Mouse (Mus musculus) spleen, postnatal 36 days (tissue): ENCODE data around the gene Pigk.
"Not testable (repeated sequence)": the region's sequence is repeated elsewhere in the genome, so short reads cannot be mapped to it uniquely, and the experiment has no call there.

Experiments used
- DNase-seq, 2 experiments: peaks; one replicate each; pipeline ENCODE4 v3.0.0; 2022; ENCODE audit warnings: low spot score in 2 of 2, mixed read lengths in 1 of 2

The Pigk gene

DNA sequence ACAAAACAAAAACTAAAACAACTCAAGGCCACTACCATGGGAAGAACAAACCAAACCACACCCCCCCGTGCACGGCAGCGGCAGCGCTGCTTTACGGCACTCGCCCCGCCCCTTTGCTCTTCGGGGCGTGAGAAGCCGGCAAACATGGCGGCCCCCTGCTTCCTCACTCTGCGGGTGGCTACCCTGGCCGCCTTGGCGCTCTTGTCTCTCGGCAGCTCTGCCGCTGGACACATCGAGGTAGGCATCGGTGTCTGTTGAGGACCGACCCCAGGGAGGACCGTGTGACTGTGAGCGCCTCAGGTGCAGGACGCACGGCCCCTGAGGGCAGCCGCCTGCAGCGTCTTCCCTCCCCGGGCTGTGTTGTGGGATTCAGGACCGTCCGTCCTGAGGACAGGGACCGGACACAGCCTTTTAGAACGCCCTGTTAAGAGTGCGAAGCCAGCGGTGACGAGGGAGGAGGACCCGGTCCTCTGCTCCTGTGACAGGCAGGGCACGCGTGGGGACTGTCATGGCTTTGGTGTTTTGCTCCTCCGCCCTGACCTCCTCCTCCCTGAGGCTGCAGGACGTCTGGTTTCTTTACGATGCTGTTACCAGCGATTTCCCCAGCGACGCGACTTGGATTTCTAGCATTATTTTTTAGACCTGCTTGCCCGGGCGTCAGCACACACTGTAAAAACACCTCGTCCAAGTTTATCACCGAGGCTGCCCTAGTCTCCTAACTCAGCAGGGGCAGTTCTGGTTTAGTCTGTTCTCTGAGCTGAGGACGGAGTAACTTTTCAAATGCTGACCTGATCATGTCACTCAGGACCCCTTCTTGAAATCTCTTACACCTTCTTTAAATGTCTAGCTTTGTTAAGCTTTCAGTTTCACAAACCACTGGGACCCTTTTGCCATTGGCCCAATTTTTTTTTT, at the start of gene Pigk:
Pigk (plus strand) TSS at position 110 of the 912 bp plus-strand sequence.
- peak; percentile 91 to 92 for DNase-seq

DNA sequence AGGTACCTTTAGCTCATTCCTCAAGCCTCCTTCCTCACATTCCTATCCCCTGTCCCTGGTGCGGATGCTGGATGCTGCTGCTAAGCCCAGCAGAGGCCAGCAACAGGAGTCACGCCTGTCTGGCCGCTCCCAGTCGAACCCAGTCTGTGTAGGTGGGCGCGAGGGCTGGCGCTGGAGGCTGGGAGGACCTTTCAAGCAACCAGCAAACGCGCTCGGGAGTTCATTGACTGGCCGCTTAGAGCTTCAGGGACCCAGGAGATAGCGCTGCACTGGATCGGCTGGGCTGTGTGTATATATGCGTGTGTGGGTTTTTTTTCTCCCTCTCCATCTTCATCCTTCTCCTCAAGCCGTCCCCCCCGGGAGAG, 46.9 kb upstream of the Pigk start:
- no peak for DNase-seq

DNA sequence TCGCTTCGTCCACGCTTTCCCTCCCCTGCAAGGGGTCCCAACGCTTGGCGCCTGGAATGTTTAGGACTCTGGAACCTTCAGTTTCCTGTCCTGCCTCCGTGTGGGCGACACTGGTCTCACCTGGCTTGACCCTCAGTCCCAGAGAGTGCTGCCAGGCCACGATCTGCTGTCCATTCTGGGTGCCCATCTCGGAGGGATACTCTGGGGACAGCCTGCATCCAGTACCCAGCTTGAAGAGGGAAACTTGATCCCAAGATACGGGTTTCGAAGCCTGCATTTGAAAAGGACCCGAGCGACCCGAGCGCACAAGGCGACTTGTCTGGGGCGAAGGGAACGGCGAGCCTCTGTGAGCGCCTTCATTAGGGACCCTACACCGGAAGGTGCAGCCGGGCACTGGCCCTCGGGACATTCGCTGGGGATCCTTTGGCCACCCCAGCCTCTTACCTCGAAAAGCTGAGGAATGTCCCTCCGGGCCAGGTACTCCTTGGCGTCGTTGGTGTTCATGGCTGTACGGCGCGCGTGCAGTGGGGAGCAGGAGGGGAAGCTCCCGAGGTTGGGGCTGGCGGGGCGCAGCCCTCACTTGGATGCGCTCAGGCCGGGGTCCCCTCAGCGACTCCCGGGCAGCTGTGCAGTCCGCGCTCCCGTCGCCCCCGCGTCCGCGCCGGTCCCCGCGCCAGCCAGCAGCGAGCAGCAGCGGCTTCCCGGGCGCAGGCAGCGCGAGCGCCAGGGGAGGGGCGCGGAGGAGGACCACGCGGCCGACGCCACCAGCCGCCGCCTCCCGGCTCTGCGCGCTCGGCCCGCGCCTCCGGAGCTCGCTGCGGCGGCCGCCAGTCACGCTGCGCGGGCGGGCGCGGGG, 46.3 kb upstream of the Pigk start:
- no peak for DNase-seq

DNA sequence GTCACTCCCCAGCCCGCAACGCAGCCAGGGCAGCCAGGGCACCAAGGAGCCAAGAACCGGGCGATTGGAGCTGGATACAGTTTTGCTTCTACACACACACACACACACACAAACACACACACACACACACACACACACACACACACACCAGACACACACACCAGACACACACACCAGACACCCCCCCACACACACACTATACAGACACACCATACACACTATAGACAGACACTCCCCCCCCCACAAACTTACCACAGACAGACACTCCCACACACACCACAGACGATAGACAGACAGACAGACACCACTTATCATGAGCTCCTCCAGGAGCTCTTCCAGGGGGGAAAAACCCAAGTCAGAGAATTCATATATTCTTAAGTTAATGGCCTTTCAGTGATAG, 45.7 kb upstream of the Pigk start, which contains the start of gene Ak5:
Ak5 (minus strand) TSS at position 122 of the 400 bp plus-strand sequence.
- DNase-seq: no peak

DNA sequence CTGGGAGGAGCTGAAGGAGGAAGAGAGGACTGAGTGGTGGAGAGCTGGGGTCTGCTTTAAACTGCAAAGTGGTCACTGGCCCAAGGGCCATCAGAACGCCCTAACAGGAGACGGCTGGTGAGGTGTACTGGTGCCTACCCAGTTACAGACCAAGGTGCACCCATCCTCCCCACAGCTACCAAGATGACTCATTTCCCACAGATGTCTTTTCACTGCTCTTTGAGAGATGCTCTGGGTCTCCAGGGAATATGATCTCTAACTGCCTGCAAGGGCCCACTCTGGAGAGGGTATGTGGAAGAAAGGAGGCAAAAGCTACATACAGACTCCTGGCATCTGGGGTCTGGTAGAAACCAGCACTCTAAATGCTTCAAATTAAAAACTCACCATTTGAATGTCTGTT, 45.1 kb upstream of the Pigk start:
- no peak for DNase-seq

DNA sequence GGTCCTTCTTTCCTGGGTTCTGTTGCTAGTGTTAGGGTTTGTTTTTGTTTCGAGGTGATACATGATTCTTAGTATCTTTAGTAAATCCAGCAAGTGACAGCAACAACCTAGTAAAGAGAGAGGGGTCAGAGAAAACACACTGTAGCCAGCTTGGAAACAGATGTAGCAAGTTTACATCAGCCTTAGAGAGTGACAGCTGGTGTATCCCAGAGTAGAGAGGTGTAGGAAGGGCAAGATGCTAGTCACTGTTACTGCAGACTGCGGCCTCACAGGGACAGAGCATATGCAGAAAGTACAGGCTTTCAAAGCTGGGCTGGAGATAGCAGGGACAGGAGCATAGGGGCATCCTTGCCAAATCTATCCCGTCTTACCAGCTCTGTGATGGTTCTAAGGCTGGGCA, 44.1 kb upstream of the Pigk start:
- no peak for DNase-seq

DNA sequence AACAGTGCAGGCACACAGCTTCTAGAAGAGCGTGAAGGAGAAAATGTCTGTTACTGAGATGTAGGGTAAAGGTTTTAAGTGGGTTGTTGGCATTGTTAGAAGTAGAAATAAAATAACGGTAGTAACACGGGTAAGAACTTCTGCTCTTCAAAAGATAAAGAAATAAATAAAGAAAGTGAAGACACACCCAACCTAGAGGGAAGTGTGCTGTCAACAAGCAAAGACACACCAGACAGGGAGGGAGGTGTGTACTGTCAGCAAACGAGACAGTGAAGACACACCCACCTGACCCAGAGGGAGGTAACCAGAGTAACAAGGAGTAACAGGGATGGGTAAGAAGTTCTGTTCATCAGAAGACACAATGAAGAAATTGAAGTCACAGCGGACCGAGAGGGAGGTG, 39.2 kb upstream of the Pigk start:
- DNase-seq: no peak

DNA sequence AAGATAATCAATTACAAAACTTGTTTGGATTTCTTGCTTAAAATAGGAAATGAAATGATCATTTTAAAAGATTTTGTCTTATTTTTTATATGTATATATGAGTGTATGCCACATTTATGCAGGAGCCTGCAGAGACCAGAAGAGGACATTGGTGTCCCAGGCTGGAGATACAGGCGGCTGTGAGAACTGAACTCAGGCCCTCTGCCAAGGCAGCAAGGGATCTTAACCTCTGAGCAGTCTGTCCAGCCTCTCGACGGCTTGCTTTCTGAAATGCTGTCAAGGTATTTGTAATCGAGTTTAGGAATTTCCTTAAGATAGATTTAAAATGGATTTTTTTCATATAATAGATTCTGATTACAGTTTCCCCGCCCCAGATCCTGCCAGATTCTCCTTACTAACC, 25.4 kb upstream of the Pigk start:
- no peak for DNase-seq

DNA sequence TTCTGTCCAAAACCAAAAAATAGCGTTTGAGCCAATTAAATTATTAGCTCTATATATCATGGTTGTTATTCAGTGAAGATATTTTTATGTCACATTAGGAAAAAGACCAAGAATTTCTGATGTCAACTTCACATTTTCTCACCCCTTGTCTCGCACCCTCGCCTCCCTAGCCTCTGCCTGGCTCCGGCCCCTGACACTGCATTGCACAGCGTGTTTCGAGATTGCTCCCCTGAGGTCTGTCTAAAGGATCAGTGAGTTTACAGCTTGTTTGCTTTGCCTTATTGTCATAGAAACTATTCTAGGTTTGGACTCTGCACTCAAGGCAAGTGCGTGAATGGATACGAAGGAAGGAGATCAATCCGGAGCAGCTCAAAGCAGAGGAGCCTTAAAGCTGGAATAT, 24.8 kb upstream of the Pigk start:
- DNase-seq: no peak

DNA sequence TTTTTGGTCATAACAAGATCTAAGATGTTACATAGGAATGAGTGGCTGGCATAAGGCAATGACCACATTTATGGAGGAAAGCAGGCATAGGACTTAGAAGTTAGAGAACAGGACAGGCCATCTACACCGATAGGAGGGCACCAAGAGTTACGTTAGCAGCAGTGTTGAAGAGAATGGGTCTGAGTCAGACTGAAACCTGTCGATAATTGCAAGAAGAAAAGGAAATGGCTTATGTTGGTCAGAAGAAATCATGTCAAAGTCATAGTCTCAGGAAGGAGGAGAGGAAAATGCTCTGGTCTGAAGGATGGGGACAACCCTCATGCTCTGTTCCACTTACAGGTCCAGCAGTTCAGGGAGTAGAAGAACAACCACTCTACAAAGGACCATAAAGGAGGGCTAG, 18.9 kb upstream of the Pigk start:
- no peak for DNase-seq

DNA sequence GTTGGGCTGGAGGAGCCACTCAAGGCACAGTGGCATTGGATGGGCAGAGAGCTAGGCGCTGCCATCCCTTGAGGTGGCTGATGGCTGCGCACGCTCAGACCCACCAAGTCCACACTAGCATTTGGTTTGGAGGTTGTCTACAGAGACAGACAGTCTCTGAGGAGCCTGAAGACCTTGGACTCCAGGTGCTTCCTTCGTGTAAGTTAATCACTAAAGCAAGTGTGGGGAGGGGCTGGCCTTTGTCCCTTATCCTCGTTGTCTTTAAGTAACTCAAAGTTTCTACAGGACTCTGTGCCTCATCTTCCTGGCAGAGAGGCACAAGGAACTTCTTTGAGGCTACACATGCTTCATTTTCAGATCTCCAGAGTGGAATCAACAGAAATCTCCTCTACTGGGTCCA, 15.9 kb upstream of the Pigk start:
- no peak for DNase-seq

DNA sequence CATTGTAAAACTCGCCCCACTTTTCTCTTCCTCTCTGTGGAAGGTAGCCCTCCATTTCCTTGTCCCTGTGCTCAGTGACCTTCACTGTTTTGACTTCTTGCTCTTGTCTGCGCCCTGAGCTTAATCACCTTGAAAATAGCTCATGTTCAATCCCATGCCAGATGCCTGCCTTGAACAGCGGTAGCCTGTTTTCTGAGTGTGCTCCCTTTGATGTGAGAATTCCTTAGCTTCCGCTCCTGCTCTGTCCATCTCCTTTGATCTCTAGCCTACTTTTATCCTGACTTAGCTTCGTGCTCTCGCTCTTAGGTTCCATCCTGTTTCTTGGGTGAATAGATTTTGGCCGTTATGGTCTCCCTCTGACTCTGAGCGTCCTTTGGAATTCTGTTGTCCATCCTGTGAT, 14.6 kb upstream of the Pigk start:
- DNase-seq: no peak

DNA sequence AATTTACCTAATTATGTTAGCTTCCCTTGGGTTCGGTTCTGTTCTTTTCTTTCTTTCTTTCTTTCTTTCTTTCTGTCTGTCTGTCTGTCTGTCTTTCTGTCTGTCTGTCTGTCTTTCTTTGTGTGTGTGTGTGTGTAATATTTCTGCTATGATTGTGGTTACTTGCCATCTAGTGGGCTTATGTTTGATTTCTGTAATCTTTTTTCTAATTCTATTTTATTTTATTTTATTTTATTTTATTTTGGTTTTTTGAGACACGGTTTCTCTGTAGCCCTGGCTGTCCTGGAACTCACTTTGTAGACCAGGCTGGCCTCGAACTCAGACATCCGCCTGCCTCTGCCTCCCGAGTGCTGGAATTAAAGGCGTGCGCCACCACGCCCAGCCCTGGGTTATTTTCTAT, 12.4 kb upstream of the Pigk start:
- DNase-seq: not testable (repeated sequence)

DNA sequence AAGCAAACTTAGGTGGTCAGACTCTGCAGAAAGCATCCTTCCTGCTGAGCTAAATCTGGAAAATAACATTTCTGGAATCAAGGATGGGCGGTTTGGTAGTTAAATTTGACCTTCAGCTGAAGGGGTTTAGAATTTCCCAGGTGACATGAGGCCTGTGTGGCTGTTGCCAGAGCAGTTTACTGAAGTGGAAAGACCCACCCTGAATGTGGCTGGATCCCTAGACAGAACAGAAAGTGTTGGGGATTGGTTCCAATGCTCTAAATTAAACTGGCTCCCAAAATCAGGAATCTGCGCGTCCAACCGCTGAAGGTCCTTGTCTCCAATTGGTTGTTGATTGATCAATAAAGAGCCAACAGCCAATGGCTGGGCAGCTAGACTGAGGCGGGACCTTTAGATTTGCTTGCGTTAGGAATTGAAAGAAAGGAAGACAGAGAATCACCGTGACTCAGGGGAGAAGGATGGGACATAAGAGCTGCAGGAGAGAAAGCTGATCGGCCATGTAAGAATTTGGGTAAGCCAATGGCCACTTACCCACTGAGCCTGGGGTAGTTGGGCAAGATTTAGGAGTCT, 11.5 kb upstream of the Pigk start:
- no peak for DNase-seq

DNA sequence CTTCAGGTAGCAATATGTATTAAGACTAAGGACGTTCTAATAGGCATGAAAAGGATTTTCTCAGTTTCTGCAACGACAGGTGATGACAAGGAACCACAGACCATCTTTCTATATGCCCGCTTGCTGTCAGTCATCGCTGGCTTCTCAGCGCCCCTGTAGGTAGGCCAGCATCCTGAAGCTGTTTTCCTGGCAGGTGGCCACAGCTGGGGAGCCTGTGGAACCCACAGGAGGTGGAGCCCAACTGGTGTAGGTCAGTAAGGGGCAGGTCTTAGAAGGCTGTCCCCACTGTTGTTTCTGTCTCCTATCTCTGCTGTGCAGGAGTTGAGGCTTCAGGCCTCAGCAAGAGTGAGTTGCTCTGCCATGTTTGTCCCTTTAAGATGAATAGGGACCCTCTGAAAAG, 8.1 kb upstream of the Pigk start:
- DNase-seq: no peak

DNA sequence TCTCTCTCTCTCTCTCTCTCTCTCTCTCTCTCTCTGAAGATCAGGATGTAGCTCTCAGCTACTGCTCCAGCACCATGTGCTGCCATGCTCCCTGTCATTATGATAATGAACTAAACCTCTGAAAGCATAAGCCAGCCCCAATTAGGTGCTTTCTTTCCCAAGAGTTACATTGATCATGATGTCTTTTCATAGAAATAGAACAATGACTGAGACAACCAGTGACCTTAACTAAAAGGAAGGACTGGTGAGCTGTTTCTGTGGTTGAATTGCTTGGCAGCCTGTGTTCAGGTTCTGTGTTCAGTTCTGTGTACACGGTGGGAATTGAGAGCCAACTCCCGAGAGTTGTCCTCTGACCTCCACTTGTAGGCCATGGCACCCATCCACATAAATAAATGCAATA, 7.0 kb upstream of the Pigk start:
- DNase-seq: no peak

DNA sequence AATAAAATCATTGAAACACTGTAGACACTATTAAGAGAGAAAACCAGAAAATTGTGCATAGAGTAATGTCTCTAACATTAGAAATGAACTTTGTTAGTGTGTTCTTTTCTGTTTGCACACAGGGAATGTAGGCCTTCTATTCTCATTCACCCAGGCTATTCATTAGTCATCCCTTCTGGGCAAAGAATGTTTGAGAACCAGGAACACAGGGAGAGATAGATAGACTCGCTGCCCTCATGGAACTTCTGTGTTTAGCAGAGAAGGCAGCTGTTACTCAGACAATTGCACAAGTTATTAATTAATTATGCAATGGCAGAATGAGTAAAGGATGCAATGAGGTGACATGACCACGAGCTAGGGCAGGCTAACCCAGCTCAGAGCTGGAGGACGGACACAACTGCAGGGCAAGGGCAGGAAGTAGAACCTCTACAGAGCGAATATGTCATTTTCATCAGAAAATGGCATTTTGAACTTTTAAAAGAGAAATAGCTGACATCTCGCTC, 6.5 kb upstream of the Pigk start:
- no peak for DNase-seq

DNA sequence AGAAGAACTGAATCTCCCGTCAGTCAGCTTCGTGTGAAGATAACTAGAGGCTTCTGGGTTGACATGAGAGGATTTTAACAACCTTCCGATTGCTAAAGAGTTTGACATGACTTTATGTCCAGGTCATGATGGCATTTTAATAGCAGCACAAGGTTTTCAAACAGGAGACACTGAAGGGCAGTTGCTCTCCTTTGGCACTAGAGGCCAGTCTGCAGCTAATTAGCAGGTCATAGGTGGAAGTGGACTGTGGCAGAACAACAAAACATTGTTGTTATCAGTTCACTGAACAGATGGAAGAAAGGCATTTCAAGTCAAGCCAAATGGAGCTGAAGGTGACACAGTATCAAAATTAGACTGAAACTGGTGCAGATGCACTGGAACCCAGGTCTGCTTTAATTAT, 4.0 kb upstream of the Pigk start:
- DNase-seq: no peak

DNA sequence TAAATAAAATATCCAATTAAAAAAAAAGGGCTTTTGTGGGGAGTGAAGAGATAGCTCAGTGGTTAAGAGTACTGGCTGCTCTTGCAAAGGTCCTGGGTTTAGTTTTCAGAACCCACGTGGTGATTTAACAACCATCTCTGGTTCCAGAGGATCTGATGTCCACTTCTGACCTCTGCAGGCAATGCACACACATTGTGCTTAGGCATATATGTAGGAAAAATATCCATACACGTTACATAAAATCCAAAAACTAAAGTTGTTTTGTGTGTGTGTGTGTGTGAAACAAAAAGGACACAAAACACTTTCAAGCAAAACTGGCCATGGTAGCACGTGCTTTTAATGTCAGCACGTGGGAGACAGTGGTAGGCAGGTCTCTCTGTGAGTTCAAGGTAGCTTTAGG, 943 bp upstream of the Pigk start:
- no peak for DNase-seq

DNA sequence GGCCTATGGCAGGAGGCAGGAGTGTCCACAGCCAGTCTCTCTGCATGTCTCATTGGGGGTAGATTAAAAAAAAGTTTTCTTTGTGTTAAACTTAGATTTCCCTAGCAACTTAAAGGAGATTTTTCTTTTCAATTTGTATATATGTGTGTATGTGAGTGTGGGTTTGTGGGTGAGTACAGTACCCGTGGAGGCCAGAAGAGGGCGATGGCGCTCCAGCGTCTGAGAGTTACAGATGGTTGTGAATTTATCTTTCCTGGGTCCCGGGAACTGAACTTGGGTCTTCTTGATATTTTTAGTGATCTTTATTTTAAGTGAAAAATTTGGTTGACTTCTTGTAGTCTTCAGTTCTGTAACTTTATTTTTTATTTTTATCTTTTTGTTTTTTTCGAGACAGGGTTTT, 7.4 kb downstream of the Pigk start:
- no peak for DNase-seq

DNA sequence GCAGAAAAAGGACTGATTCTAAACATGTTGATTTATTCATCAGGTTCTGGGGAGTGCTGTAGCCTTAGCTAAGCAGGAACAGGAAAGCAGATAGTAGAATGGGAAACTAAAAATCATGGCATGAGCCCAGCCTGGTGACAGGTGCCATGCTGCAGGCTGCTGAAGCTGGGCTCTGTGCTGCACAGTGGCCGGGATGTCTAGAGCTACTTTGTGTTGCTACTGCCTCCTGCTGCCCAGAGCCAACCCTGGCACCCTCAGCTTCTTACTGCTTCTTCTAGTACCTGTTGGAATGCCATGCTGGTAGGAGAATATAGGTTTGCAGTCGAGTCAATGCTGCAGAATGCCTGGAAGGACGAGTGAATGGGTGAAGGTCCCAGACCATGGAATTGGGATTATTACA, 8.9 kb downstream of the Pigk start:
- DNase-seq: no peak

DNA sequence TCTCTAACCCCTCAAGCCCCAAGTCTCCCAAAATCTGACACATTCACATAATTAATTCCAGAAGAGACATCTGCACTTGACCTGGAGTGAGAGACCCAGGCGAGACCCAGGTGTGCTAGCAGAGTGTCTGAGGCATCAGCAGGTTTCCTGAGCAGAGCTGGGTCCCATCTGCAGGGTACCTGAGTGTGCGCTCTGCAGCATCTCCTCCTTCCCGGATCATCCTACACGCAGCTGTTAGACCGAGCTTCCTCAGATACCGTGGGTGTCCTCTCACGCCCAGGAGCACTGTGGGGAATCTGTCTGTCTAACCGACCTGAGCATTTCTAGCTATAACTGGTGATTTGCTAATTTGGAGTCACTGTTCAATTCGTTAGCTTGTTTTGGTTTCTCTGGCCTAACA, 10.5 kb downstream of the Pigk start:
- DNase-seq: no peak
